Mouse (Mus musculus) midbrain, embryonic 14.5 days (tissue): ENCODE measurements around the gene Phc2. TPM values are rescaled to one million over a fixed set of nuclear protein-coding genes. Genes with fewer than 3 reads are reported as not detected.
A peak's percentile ranks its signal among the peaks of the same experiment; 100 is the strongest.

Experiments used
- ATAC-seq: fragments of 200-750 bp; cut with Nextera tagmentation; 2 replicates; pipeline ENCODE4 v1.8.0; 2017; ENCODE audit warnings: moderate number of reproducible peaks, moderate library complexity; ENCODE audit not compliant: low FRiP score, low TSS enrichment
- DNase-seq: peaks from one replicate; pipeline ENCODE4 v3.0.0-alpha.2; 2015
- H3K27ac ChIP-seq: fragments of 300-500 bp; sonication (generic); replicated peaks from 2 replicates; pipeline ENCODE4 v1.5.1; 2014; ENCODE audit warnings: mild to moderate bottlenecking, low read depth, low read length, moderate library complexity
- H3K27me3 ChIP-seq: fragments of 300-500 bp; sonication (generic); 2 replicates; pipeline ENCODE4 v1.6.1; 2014; ENCODE audit warnings: low read length, control low read depth, mixed read lengths; ENCODE audit not compliant: control insufficient read depth, insufficient read depth
- H3K36me3 ChIP-seq: fragments of 300-500 bp; sonication (generic); 2 replicates; pipeline ENCODE4 v1.6.1; 2014; ENCODE audit warnings: low read length, control low read depth; ENCODE audit not compliant: control insufficient read depth, insufficient read depth
- H3K4me1 ChIP-seq: fragments of 300-500 bp; sonication (generic); 2 replicates; pipeline ENCODE4 v1.6.1; 2014; ENCODE audit warnings: mild to moderate bottlenecking, antibody characterized with exemption, low read length, control low read depth; ENCODE audit not compliant: control insufficient read depth, insufficient read depth
- H3K4me2 ChIP-seq: fragments of 300-500 bp; sonication (generic); 2 replicates; pipeline ENCODE4 v1.6.1; 2014; ENCODE audit warnings: mild to moderate bottlenecking, low read length, moderate library complexity
- H3K4me3 ChIP-seq: fragments of 300-500 bp; sonication (generic); replicated peaks from 2 replicates; pipeline ENCODE4 v1.5.1; 2014; ENCODE audit warnings: low read depth, low read length
- H3K9ac ChIP-seq: fragments of 300-500 bp; sonication (generic); replicated peaks from 2 replicates; pipeline ENCODE4 v1.6.1; 2014; ENCODE audit warnings: mild to moderate bottlenecking, low read length, moderate library complexity
- H3K9me3 ChIP-seq: fragments of 300-500 bp; sonication (generic); 2 replicates; pipeline ENCODE4 v1.6.1; 2016; ENCODE audit warnings: low read length, control low read depth, mixed read lengths; ENCODE audit not compliant: control insufficient read depth
- WGBS: fragments of 180-500 bp; shearing (Covaris S2); extraction: QIAGEN DNeasy Blood & Tissue Kit; methylation state at CpG from one replicate; pipeline ENCODE4 v1.1.7; 2014; 5-methylcytosine and 5-hydroxymethylcytosine counted together
- polyA plus RNA-seq: library from polyadenylated mRNA; unstranded; fragments of >200 nt; fragmentation: Nextera tagmentation; extraction: Ambion mirVana; gene quantifications from 2 replicates; pipeline ENCODE4 v1.2.1, GENCODE M21; 2014

Phc2 gene
- polyA plus RNA-seq, 1 experiment from 2014 or later: 48.4 TPM

- 0 out of 2 replicates have a peak, but pooled peaks cover 2% of the 10 kb centered on the region for H3K4me1 ChIP-seq
- ATAC-seq (no peak), DNase-seq (no peak)
- no peak overlapping the region for H3K9ac ChIP-seq
- H3K4me3 ChIP-seq: no peak overlapping the region
- no peak overlapping the region for H3K4me2 ChIP-seq
- H3K27me3 ChIP-seq: no peaks in the 10 kb centered on the region
- no peak overlapping the region for H3K27ac ChIP-seq
- no peaks in the 10 kb centered on the region for H3K9me3 ChIP-seq
- H3K36me3 ChIP-seq: no peaks in the 10 kb centered on the region
- 58% methylated on average over 11 of the region's 11 CpGs for WGBS
Measured at GRCm38 (mm10) chr4:128637250-128637649, 17.3 kb upstream of the Phc2 start.

GRCm38 (mm10) chr4:128638265-128638923, 16.1 kb upstream of the Phc2 start:
- Histone ChIP-seq H3K27me3 (no peaks in the 10 kb centered on the region), H3K4me2 (no peak overlapping the region), H3K27ac (no peak overlapping the region), H3K4me3 (no peak overlapping the region), H3K36me3 (no peaks in the 10 kb centered on the region), H3K4me1 (0 out of 2 replicates have a peak, but pooled peaks cover 2% of the 10 kb centered on the region), H3K9ac (no peak overlapping the region), H3K9me3 (no peaks in the 10 kb centered on the region)
- DNase-seq (no peak), ATAC-seq (no peak)
- 89% methylated on average over 18 of the region's 18 CpGs for WGBS

- no peak overlapping the region for H3K4me3 ChIP-seq
- no peaks in the 10 kb centered on the region for H3K27me3 ChIP-seq
- no peak overlapping the region for H3K4me2 ChIP-seq
- DNase-seq: no peak
- no peaks in the 10 kb centered on the region for H3K9me3 ChIP-seq
- no peak overlapping the region for H3K27ac ChIP-seq
- H3K4me1 ChIP-seq: no peaks in the 10 kb centered on the region
- H3K9ac ChIP-seq: no peak overlapping the region
- no peak for ATAC-seq
- WGBS: 66% methylated on average over 23 of the region's 23 CpGs
- H3K36me3 ChIP-seq: no peaks in the 10 kb centered on the region
Measured at GRCm38 (mm10) chr4:128641766-128642717, 12.5 kb upstream of the Phc2 start.

GRCm38 (mm10) chr4:128645896-128646295, 8.6 kb upstream of the Phc2 start:
- H3K9ac ChIP-seq: no peak overlapping the region
- WGBS: 85% methylated on average over 6 of the region's 6 CpGs

GRCm38 (mm10) chr4:128646762-128647161, 7.7 kb upstream of the Phc2 start:
- ATAC-seq: no peak
- Histone ChIP-seq H3K27me3 (no peaks in the 10 kb centered on the region), H3K36me3 (no peaks in the 10 kb centered on the region), H3K4me1 (no peaks in the 10 kb centered on the region), H3K9me3 (no peaks in the 10 kb centered on the region), H3K9ac (no peak overlapping the region), H3K27ac (no peak overlapping the region), H3K4me3 (no peak overlapping the region), H3K4me2 (no peak overlapping the region)
- DNase-seq: no peak
- 53% methylated on average over 7 of the region's 7 CpGs for WGBS

More at GRCm38 (mm10) chr4:128645896-128646295, 8.6 kb upstream of the Phc2 start:
- Histone ChIP-seq H3K9me3 (no peaks in the 10 kb centered on the region), H3K4me3 (no peak overlapping the region), H3K4me2 (no peak overlapping the region), H3K27ac (no peak overlapping the region), H3K36me3 (no peaks in the 10 kb centered on the region), H3K4me1 (no peaks in the 10 kb centered on the region), H3K27me3 (no peaks in the 10 kb centered on the region)
- ATAC-seq: no peak
- no peak for DNase-seq

- Histone ChIP-seq H3K4me3 (no peak overlapping the region), H3K9ac (no peak overlapping the region), H3K27me3 (no peaks in the 10 kb centered on the region), H3K4me2 (no peak overlapping the region), H3K4me1 (peaks cover 6% of the 10 kb centered on the region), H3K36me3 (no peaks in the 10 kb centered on the region), H3K9me3 (no peaks in the 10 kb centered on the region), H3K27ac (no peak overlapping the region)
- ATAC-seq: no peak
- WGBS: 67% methylated on average over 8 of the region's 8 CpGs
- DNase-seq: no peak
Measured at GRCm38 (mm10) chr4:128648567-128649255, 5.8 kb upstream of the Phc2 start.

GRCm38 (mm10) chr4:128651530-128651929, 3.0 kb upstream of the Phc2 start:
- DNase-seq: no peak
- H3K36me3 ChIP-seq: no peaks in the 10 kb centered on the region
- no peak for ATAC-seq
- H3K9ac ChIP-seq: no peak overlapping the region
- H3K27me3 ChIP-seq: no peaks in the 10 kb centered on the region
- H3K27ac ChIP-seq: no peak overlapping the region
- no peak overlapping the region for H3K4me3 ChIP-seq
- H3K4me1 ChIP-seq: peaks cover 22% of the 10 kb centered on the region
- H3K4me2 ChIP-seq: no peak overlapping the region
- no peaks in the 10 kb centered on the region for H3K9me3 ChIP-seq
- WGBS: 69% methylated on average over 3 of the region's 3 CpGs

GRCm38 (mm10) chr4:128652584-128653298, 1.8 kb upstream of the Phc2 start:
- peak; percentile 18 for DNase-seq
- no peak overlapping the region; the same call in 1 of the 2 replicates for H3K27ac ChIP-seq
- H3K9ac ChIP-seq: no peak overlapping the region

More at GRCm38 (mm10) chr4:128652584-128653298, 1.8 kb upstream of the Phc2 start:
- Histone ChIP-seq H3K36me3 (no peaks in the 10 kb centered on the region), H3K4me2 (no peak overlapping the region), H3K9me3 (no peaks in the 10 kb centered on the region), H3K27me3 (no peaks in the 10 kb centered on the region), H3K4me1 (peaks cover 31% of the 10 kb centered on the region), H3K4me3 (no peak overlapping the region)
- 45% methylated on average over 5 of the region's 5 CpGs for WGBS
- ATAC-seq: no peak
